Mouse (Mus musculus): ENCODE results near the gene Cast.

Gene Cast

GRCm38 (mm10) chr13:74696225-74696624 is 112.4 kb downstream of the Cast start:
- no peak for DNase-seq (ENCODE audit: low read depth in 2 of 2, low spot score in 2 of 2)

GRCm38 (mm10) chr13:74695497-74696193 is 113.0 kb downstream of the Cast start:
- DNase-seq (ENCODE audit: low read depth in 2 of 2, low spot score in 2 of 2): no peak

Measured in CD8-positive naive resting alpha-beta T cell, adult 2 months (primary cell).